Mouse (Mus musculus): ENCODE results near the gene Dennd1a.

Gene Dennd1a

GRCm38 (mm10) chr2:37797046-37797445 lies 490.1 kb downstream of the Dennd1a start:
- DNase-seq, result no peak

- DNase-seq, result no peak
Measured at GRCm38 (mm10) chr2:37796021-37796420, 491.2 kb downstream of the Dennd1a start.

- no peak for DNase-seq
Measured at GRCm38 (mm10) chr2:37791340-37791739, 495.9 kb downstream of the Dennd1a start.

- DNase-seq, result no peak
Measured at GRCm38 (mm10) chr2:37790738-37791137, 496.5 kb downstream of the Dennd1a start.

GRCm38 (mm10) chr2:37789995-37790394 lies 497.2 kb downstream of the Dennd1a start:
- no peak for DNase-seq

GRCm38 (mm10) chr2:37789029-37789428 lies 498.2 kb downstream of the Dennd1a start:
- no peak for DNase-seq

GRCm38 (mm10) chr2:37788176-37788962 lies 498.8 kb downstream of the Dennd1a start:
- no peak for DNase-seq

- no peak for DNase-seq
Measured at GRCm38 (mm10) chr2:37786461-37786860, 500.7 kb downstream of the Dennd1a start.

- no peak for DNase-seq
Measured at GRCm38 (mm10) chr2:37784473-37784872, 502.7 kb downstream of the Dennd1a start.

GRCm38 (mm10) chr2:37782002-37782401 lies 505.2 kb downstream of the Dennd1a start:
- DNase-seq, result no peak

- no peak for DNase-seq
Measured at GRCm38 (mm10) chr2:37781421-37781820, 505.8 kb downstream of the Dennd1a start.

- peak; percentile 88 for DNase-seq
Measured at GRCm38 (mm10) chr2:37780270-37780929, 506.8 kb downstream of the Dennd1a start.

GRCm38 (mm10) chr2:37777958-37778720 lies 509.1 kb downstream of the Dennd1a start:
- DNase-seq, result no peak

- no peak for DNase-seq
Measured at GRCm38 (mm10) chr2:37776611-37777411, 510.4 kb downstream of the Dennd1a start.

GRCm38 (mm10) chr2:37776016-37776415 lies 511.2 kb downstream of the Dennd1a start, which contains the start of gene Crb2:
TSS of gene Crb2 (plus strand) at chr2:37776249.
- peak; percentile 58 for DNase-seq

GRCm38 (mm10) chr2:37774571-37774970 lies 512.6 kb downstream of the Dennd1a start:
- peak; percentile 40 for DNase-seq

GRCm38 (mm10) chr2:37771618-37772285 lies 515.4 kb downstream of the Dennd1a start:
- DNase-seq, result peak; percentile 83

GRCm38 (mm10) chr2:37769793-37770192 lies 517.4 kb downstream of the Dennd1a start:
- no peak for DNase-seq

- no peak for DNase-seq
Measured at GRCm38 (mm10) chr2:37768903-37769302, 518.3 kb downstream of the Dennd1a start.

GRCm38 (mm10) chr2:37767739-37768138 lies 519.5 kb downstream of the Dennd1a start:
- no peak for DNase-seq

GRCm38 (mm10) chr2:37767080-37767547 lies 520.1 kb downstream of the Dennd1a start:
- DNase-seq, result no peak

All from liver (tissue).